Mouse (Mus musculus) left cerebral cortex, postnatal 14 days (tissue): ENCODE data around the gene Six4. TPM values are rescaled to one million over a fixed set of nuclear protein-coding genes. Genes with fewer than 3 reads are reported as not detected.

ENCODE experiments used
- total RNA-seq, 2 experiments: library from RNA; stranded (reverse); gene quantifications; 2 replicates each; pipeline ENCODE4 v1.2.3; 2021

The Six4 gene
- total RNA-seq, 2 experiments from 2014 or later, result 0.47 to 0.86 TPM

Other genes with a start within 250 kb of the Six4 start
- gene Six6, start 173.6 kb downstream of the Six4 start, total RNA-seq, result not detected
- 1 to 10 TPM; 6.8 to 7.9 TPM for gene 4930447C04Rik, start 172.7 kb downstream of the Six4 start, total RNA-seq
- under 1 TPM; 0.26 to 0.61 TPM for gene Six1, start 59.6 kb downstream of the Six4 start, total RNA-seq
- gene Mnat1, start 10.3 kb upstream of the Six4 start, total RNA-seq, result 10 to 100 TPM; 18.3 to 19.1 TPM
- 10 to 100 TPM; 11.8 to 12.3 TPM for gene Trmt5, start 173.3 kb upstream of the Six4 start, total RNA-seq
- 10 to 100 TPM; 15.6 to 16.7 TPM for gene Slc38a6, start 173.3 kb upstream of the Six4 start, total RNA-seq